Mouse (Mus musculus): ENCODE results near the gene Rpusd4.

GRCm38 (mm10) chr9:35324571-35324970 lies 56.9 kb downstream of the Rpusd4 start:
- no peak for TF ChIP-seq CTCF (IDR thresholded peaks at IDR 0.05)
- peak; percentile 46 for TF ChIP-seq EP300 (IDR thresholded peaks at IDR 0.05)

Data from lung, postnatal 0 days (tissue).